Mouse (Mus musculus): ENCODE results near the gene Slc35f6.

- no peak for TF ChIP-seq CTCF (IDR thresholded peaks at IDR 0.05; ENCODE audit: borderline replicate concordance, control insufficient read depth, extremely low read depth, insufficient read depth, low read length, poor library complexity)
- TF ChIP-seq POLR2A (IDR thresholded peaks at IDR 0.05; ENCODE audit: control insufficient read depth, extremely low read depth, insufficient read depth, low read length, poor library complexity) = no peak
Observed at GRCm38 (mm10) chr5:30615819-30616218, 31.9 kb upstream of the Slc35f6 start.

Measured in thymus, adult 2 months (tissue).